Mouse (Mus musculus) testis, adult 2 months (tissue): ENCODE measurements around the gene Tmem215. TPM values are rescaled to one million over a fixed set of nuclear protein-coding genes. Genes with fewer than 3 reads are reported as not detected.

Experiments used
- H3K27ac ChIP-seq: fragments of 200-500 bp; 2 replicates; pipeline ENCODE4 v1.5.1; 2012; ENCODE audit warnings: low read depth, low read length; ENCODE audit not compliant: control insufficient read depth, insufficient read depth
- H3K27me3 ChIP-seq: fragments of 200-500 bp; 2 replicates; pipeline ENCODE4 v1.6.1; 2012; ENCODE audit warnings: mild to moderate bottlenecking, low read length, moderate library complexity; ENCODE audit not compliant: control insufficient read depth, insufficient read depth
- H3K36me3 ChIP-seq: fragments of 200-500 bp; 2 replicates; pipeline ENCODE4 v1.6.1; 2012; ENCODE audit warnings: mild to moderate bottlenecking, low read length; ENCODE audit not compliant: control insufficient read depth, insufficient read depth
- H3K4me1 ChIP-seq: fragments of 200-500 bp; 2 replicates; pipeline ENCODE4 v1.6.1; 2012; ENCODE audit warnings: low read length; ENCODE audit not compliant: control insufficient read depth, insufficient read depth
- H3K4me3 ChIP-seq: fragments of 200-500 bp; 2 replicates; pipeline ENCODE4 v1.5.1; 2012; ENCODE audit warnings: low read depth, mild to moderate bottlenecking, low read length, moderate library complexity, mixed read lengths; ENCODE audit not compliant: control insufficient read depth
- CTCF ChIP-seq: fragments of 200-500 bp; IDR thresholded peaks from 2 replicates; pipeline ENCODE4 v1.5.1; 2012; ENCODE audit warnings: low read depth, mild to moderate bottlenecking, inconsistent platforms, low read length, moderate library complexity; ENCODE audit not compliant: control insufficient read depth, insufficient read depth, insufficient replicate concordance
- POLR2A ChIP-seq: fragments of 200-500 bp; IDR thresholded peaks from 2 replicates; pipeline ENCODE4 v1.6.1; 2012; ENCODE audit warnings: low read depth, mild to moderate bottlenecking, inconsistent platforms, low read length, moderate library complexity; ENCODE audit not compliant: control insufficient read depth
- polyA plus RNA-seq: library from polyadenylated mRNA; depleted of rRNA; stranded (reverse); fragments of >200 nt; gene quantifications from 2 replicates; pipeline ENCODE4 v1.2.3, GENCODE M21; 2012; rRNA removed

Gene Tmem215
- polyA plus RNA-seq, 1 experiment = 0.04 TPM

GRCm38 (mm10) chr4:40509534-40509933 is 37.6 kb downstream of the Tmem215 start:
- Histone ChIP-seq H3K4me1 (no peaks in the 10 kb centered on the region), H3K27ac (no peak overlapping the region), H3K27me3 (no peaks in the 10 kb centered on the region), H3K4me3 (no peak overlapping the region), H3K36me3 (no peaks in the 10 kb centered on the region)
- TF ChIP-seq CTCF = no peak
- TF ChIP-seq POLR2A = no peak

- TF ChIP-seq POLR2A (no peak), CTCF (no peak)
- no peaks in the 10 kb centered on the region for H3K36me3 ChIP-seq
- H3K27ac ChIP-seq = no peak overlapping the region
Measured at GRCm38 (mm10) chr4:40513235-40513634, 41.3 kb downstream of the Tmem215 start.

GRCm38 (mm10) chr4:40518545-40519324 is 46.8 kb downstream of the Tmem215 start:
- no peak overlapping the region for H3K4me3 ChIP-seq
- no peak for TF ChIP-seq CTCF
- no peak for TF ChIP-seq POLR2A

More at GRCm38 (mm10) chr4:40513235-40513634, 41.3 kb downstream of the Tmem215 start:
- Histone ChIP-seq H3K4me3 (no peak overlapping the region), H3K27me3 (no peaks in the 10 kb centered on the region), H3K4me1 (peaks cover 4% of the 10 kb centered on the region; the same call in 1 of the 2 replicates)

More at GRCm38 (mm10) chr4:40518545-40519324, 46.8 kb downstream of the Tmem215 start:
- no peak overlapping the region for H3K27ac ChIP-seq
- no peaks in the 10 kb centered on the region for H3K36me3 ChIP-seq
- no peaks in the 10 kb centered on the region for H3K27me3 ChIP-seq
- peaks cover 4% of the 10 kb centered on the region; the same call in 1 of the 2 replicates for H3K4me1 ChIP-seq

Other genes with a start within 250 kb of the Tmem215 start
- 2.3 and 2.8 TPM in 2 replicates for gene Ddx58, start 232.4 kb upstream of the Tmem215 start, polyA plus RNA-seq
- gene Smim27, start 202.6 kb upstream of the Tmem215 start, polyA plus RNA-seq = 3.0 and 3.8 TPM in 2 replicates
- gene Topors, start 202.3 kb upstream of the Tmem215 start, polyA plus RNA-seq = 10.9 and 13.9 TPM in 2 replicates
- gene Ndufb6, start 192.8 kb upstream of the Tmem215 start, polyA plus RNA-seq = 56.3 and 58.2 TPM in 2 replicates
- 95.8 and 98.7 TPM in 2 replicates for gene Aptx, start 231.0 kb downstream of the Tmem215 start, polyA plus RNA-seq
- 16.7 and 22.3 TPM in 2 replicates for gene Dnaja1, start 250.0 kb downstream of the Tmem215 start, polyA plus RNA-seq